In the genomic region with DNA sequence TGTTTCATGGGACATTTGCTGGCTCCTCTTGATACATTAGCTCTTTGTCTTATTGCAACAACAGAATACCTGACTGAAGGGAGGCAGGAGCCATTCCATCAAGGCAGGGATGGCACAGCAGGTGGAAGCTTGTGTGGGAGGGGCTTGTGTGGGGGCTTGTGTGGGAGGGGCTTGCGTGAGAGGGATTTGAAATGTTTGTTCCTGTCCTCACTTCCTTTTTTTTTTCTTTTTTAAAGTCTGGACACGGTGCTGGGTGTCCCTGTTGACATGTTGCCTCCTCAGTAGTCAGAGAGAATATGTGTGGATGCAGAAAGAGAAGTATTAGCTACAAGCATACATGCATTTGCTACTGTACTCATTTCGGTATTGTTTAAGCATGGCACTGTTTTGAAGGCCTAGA, we compare ENCODE assay signal across 23 mouse cellular contexts.
"Had no signal": no experiment of that assay in that cellular context is flagged by ENCODE, and none has a peak within 500 bp of the region (broad histone marks: within the 10 kb centered on the region; RNA-seq: fewer than 3 reads in every experiment).

No protein-coding gene starts in this region.

- ATAC-seq: hindbrain, embryonic 16.5 days; inflammation-experienced regulatory T-cells, adult 6 months; intestine, embryonic 15.5 days; intestine, postnatal 0 days had no signal

- H3K27me3 ChIP-seq: hindbrain, embryonic 12.5 days; intestine, embryonic 15.5 days; limb, embryonic 13.5 days; limb, embryonic 15.5 days had no signal

- H3K9ac ChIP-seq: heart, embryonic 12.5 days; hindbrain, embryonic 12.5 days; hindbrain, embryonic 14.5 days; intestine, embryonic 15.5 days; limb, embryonic 13.5 days; limb, embryonic 15.5 days had no signal

- H3K36me3 ChIP-seq: heart, embryonic 10.5 days; heart, embryonic 12.5 days; hindbrain, embryonic 10.5 days; hindbrain, embryonic 12.5 days; intestine, embryonic 15.5 days; limb, embryonic 13.5 days; limb, embryonic 15.5 days had no signal

- H3K4me1 ChIP-seq: heart, embryonic 10.5 days; heart, embryonic 12.5 days; intestine, embryonic 15.5 days had no signal

- H3K27ac ChIP-seq: gastrocnemius, adult 2 months; heart, embryonic 10.5 days; hindbrain, embryonic 10.5 days; hindbrain, embryonic 12.5 days; hindbrain, embryonic 14.5 days; intestine, embryonic 15.5 days; layer of hippocampus, adult 2 months; limb, embryonic 13.5 days; limb, embryonic 15.5 days had no signal

- DNase-seq: gastrocnemius, adult 2 months; gastrocnemius, postnatal 10 days; gastrocnemius, postnatal 25 days; heart, adult 11 months; heart, postnatal 4 days; kidney, adult 18-20 months; kidney, adult 8-10 months; kidney, postnatal 10 days; kidney, postnatal 25 days; kidney, postnatal 4 days; left cerebral cortex, postnatal 4 days had no signal

- H3K4me3 ChIP-seq: gastrocnemius, adult 2 months; heart, embryonic 10.5 days; heart, embryonic 12.5 days; hindbrain, embryonic 10.5 days; hindbrain, embryonic 12.5 days; intestine, embryonic 15.5 days; layer of hippocampus, adult 2 months; limb, embryonic 13.5 days; limb, embryonic 15.5 days had no signal
